Mouse (Mus musculus) C2C12 (cell line): Measurements from ENCODE around the gene CN725425. TPM values are rescaled to one million over a fixed set of nuclear protein-coding genes. Genes with fewer than 3 reads are reported as not detected.

Experiments used
- H3K27me3 ChIP-seq: one replicate; pipeline ENCODE4 v1.6.1; 2011; ENCODE audit not compliant: control insufficient read depth, insufficient read depth, insufficient read length
- H3K36me3 ChIP-seq: one replicate; pipeline ENCODE4 v1.6.1; 2011; ENCODE audit not compliant: control insufficient read depth, insufficient read depth
- H3K4me3 ChIP-seq: one replicate; pipeline ENCODE4 v1.5.1; 2011; ENCODE audit warnings: mild to moderate bottlenecking, control low read depth; ENCODE audit not compliant: poor library complexity, insufficient read depth, severe bottlenecking
- H3K79me2 ChIP-seq: one replicate; pipeline ENCODE4 v1.6.1; 2011; ENCODE audit not compliant: control insufficient read depth, insufficient read depth
- H3K79me3 ChIP-seq: one replicate; pipeline ENCODE4 v1.6.1; 2011; ENCODE audit warnings: low read depth, control low read depth
- H3ac ChIP-seq: one replicate; pipeline ENCODE3; 2011; ENCODE audit warnings: low read depth; ENCODE audit not compliant: control insufficient read depth, insufficient read length
- CEBPB ChIP-seq: IDR thresholded peaks from one replicate; pipeline ENCODE4 v1.6.1; 2011; ENCODE audit warnings: low read depth, mild to moderate bottlenecking, control low read depth, moderate library complexity
- CTCF ChIP-seq: IDR thresholded peaks from one replicate; pipeline ENCODE4 v1.5.1; 2011; ENCODE audit not compliant: control insufficient read depth, insufficient read depth, insufficient read length
- FOSL1 ChIP-seq: IDR thresholded peaks from one replicate; pipeline ENCODE4 v1.8.0; 2011; ENCODE audit warnings: mild to moderate bottlenecking, low read length; ENCODE audit not compliant: poor library complexity, insufficient read depth, severe bottlenecking
- MAX ChIP-seq: IDR thresholded peaks from one replicate; pipeline ENCODE4 v1.6.1; 2011; ENCODE audit warnings: mild to moderate bottlenecking, control low read depth
- MYOD1 ChIP-seq: IDR thresholded peaks from one replicate; pipeline ENCODE4 v1.6.1; 2011; ENCODE audit warnings: low read depth; ENCODE audit not compliant: control insufficient read depth, insufficient read length
- MYOG ChIP-seq: IDR thresholded peaks from one replicate; pipeline ENCODE4 v1.6.1; 2011; ENCODE audit not compliant: control insufficient read depth, insufficient read length; ENCODE audit errors: extremely low read depth
- USF1 ChIP-seq: IDR thresholded peaks from one replicate; pipeline ENCODE4 v1.6.1; 2011; ENCODE audit warnings: low read depth, mild to moderate bottlenecking, control low read depth, moderate library complexity
- long read RNA-seq, 2 experiments: library from polyadenylated mRNA; unstranded; transcript quantifications; one replicate each; pipeline ENCODE4 v2.0.0; 2019 to 2020
- polyA plus RNA-seq: library from polyadenylated mRNA; unstranded; fragments of >200 nt; fragmentation: generic; extraction: Trizol; gene quantifications from one replicate; pipeline ENCODE4 v1.2.1, GENCODE M21; 2012; ENCODE audit warnings: missing spikeins

Gene CN725425
- polyA plus RNA-seq: not detected
- long read RNA-seq, experiment 1: 0 reads
- long read RNA-seq, experiment 2: 0 reads

GRCm38 (mm10) chr15:91199256-91199905 lies at the start of gene CN725425:
TSS of gene CN725425 (plus strand) at chr15:91199494.
- no peaks in the 10 kb centered on the region for H3K27me3 ChIP-seq
- TF ChIP-seq FOSL1 (no peak), MAX (no peak), USF1 (no peak), CEBPB (no peak), MYOD1 (no peak), CTCF (no peak), MYOG (no peak)
- H3K79me3 ChIP-seq: no peaks in the 10 kb centered on the region
- no peak within 1 kb of the TSS for H3ac ChIP-seq
- H3K4me3 ChIP-seq: no peak within 1 kb of the TSS
- no peaks in the 10 kb centered on the region for H3K79me2 ChIP-seq
- no peaks in the 10 kb centered on the region for H3K36me3 ChIP-seq

- Histone ChIP-seq H3K79me2 (no peaks in the 10 kb centered on the region), H3K36me3 (no peaks in the 10 kb centered on the region), H3K27me3 (no peaks in the 10 kb centered on the region), H3ac (no peak overlapping the region), H3K79me3 (no peaks in the 10 kb centered on the region), H3K4me3 (no peak overlapping the region)
- TF ChIP-seq CTCF (no peak), FOSL1 (peak; percentile 47)
These were observed 46.7 kb upstream of the CN725425 start for GRCm38 (mm10) chr15:91152592-91152991.

GRCm38 (mm10) chr15:91153311-91153710 lies 46.0 kb upstream of the CN725425 start:
- TF ChIP-seq MYOD1 (peak; percentile 87), CTCF (no peak), CEBPB (no peak)
- Histone ChIP-seq H3K79me3 (no peaks in the 10 kb centered on the region), H3K79me2 (no peaks in the 10 kb centered on the region), H3K36me3 (no peaks in the 10 kb centered on the region), H3K27me3 (no peaks in the 10 kb centered on the region), H3K4me3 (no peak overlapping the region), H3ac (no peak overlapping the region)

- no peak overlapping the region for H3K4me3 ChIP-seq
- no peaks in the 10 kb centered on the region for H3K27me3 ChIP-seq
- TF ChIP-seq USF1 (no peak), MYOG (no peak), MYOD1 (no peak)
- H3K79me2 ChIP-seq: no peaks in the 10 kb centered on the region
- no peaks in the 10 kb centered on the region for H3K36me3 ChIP-seq
- H3ac ChIP-seq: no peak overlapping the region
- H3K79me3 ChIP-seq: no peaks in the 10 kb centered on the region
These were observed 38.1 kb upstream of the CN725425 start for GRCm38 (mm10) chr15:91161153-91161552.

- Histone ChIP-seq H3K27me3 (no peaks in the 10 kb centered on the region), H3ac (no peak overlapping the region), H3K36me3 (no peaks in the 10 kb centered on the region), H3K79me2 (no peaks in the 10 kb centered on the region), H3K4me3 (no peak overlapping the region), H3K79me3 (no peaks in the 10 kb centered on the region)
- TF ChIP-seq MYOG (no peak), MAX (no peak), FOSL1 (no peak), CTCF (no peak), MYOD1 (no peak)
These were observed 35.8 kb upstream of the CN725425 start for GRCm38 (mm10) chr15:91163454-91163853.

- no peaks in the 10 kb centered on the region for H3K79me2 ChIP-seq
- no peaks in the 10 kb centered on the region for H3K36me3 ChIP-seq
- H3K27me3 ChIP-seq: no peaks in the 10 kb centered on the region
- TF ChIP-seq MYOD1 (no peak), MYOG (no peak), CTCF (no peak), FOSL1 (no peak), CEBPB (no peak), USF1 (no peak), MAX (no peak)
- no peaks in the 10 kb centered on the region for H3K79me3 ChIP-seq
- no peak overlapping the region for H3K4me3 ChIP-seq
- H3ac ChIP-seq: no peak overlapping the region
These were observed 34.3 kb upstream of the CN725425 start for GRCm38 (mm10) chr15:91165021-91165420.
